Mouse (Mus musculus) heart, embryonic 14.5 days (tissue): ENCODE measurements around the gene Atxn3. TPM values are rescaled to one million over a fixed set of nuclear protein-coding genes. Genes with fewer than 3 reads are reported as not detected.

Source experiments
- ATAC-seq: fragments of 200-750 bp; cut with Nextera tagmentation; 2 replicates; pipeline ENCODE4 v1.8.0; 2017; ENCODE audit warnings: low read depth, moderate TSS enrichment; ENCODE audit not compliant: insufficient number of reproducible peaks, insufficient read depth, low FRiP score
- H3K27ac ChIP-seq, 2 experiments: fragments of 200-500 bp in 1 of 2; fragments of 300-500 bp in 1 of 2; sonication (generic) in 1 of 2; replicated peaks in 1 of 2; 2 replicates each; pipeline ENCODE4 v1.5.1; 2012 to 2014; ENCODE audit warnings: low read depth in 2 of 2, low read length in 2 of 2, control low read depth in 1 of 2, mild to moderate bottlenecking in 1 of 2, mixed read lengths in 1 of 2; ENCODE audit not compliant: control insufficient read depth in 1 of 2, insufficient read depth in 1 of 2
- H3K27me3 ChIP-seq: fragments of 300-500 bp; sonication (generic); 2 replicates; pipeline ENCODE4 v1.6.1; 2014; ENCODE audit warnings: mild to moderate bottlenecking, low read length, control low read depth; ENCODE audit not compliant: control insufficient read depth, insufficient read depth
- H3K36me3 ChIP-seq: fragments of 300-500 bp; sonication (generic); 2 replicates; pipeline ENCODE4 v1.6.1; 2014; ENCODE audit warnings: mild to moderate bottlenecking, control low read depth, low read length, mixed read lengths; ENCODE audit not compliant: control insufficient read depth, insufficient read depth
- H3K4me1 ChIP-seq, 2 experiments: fragments of 200-500 bp in 1 of 2; fragments of 300-500 bp in 1 of 2; sonication (generic) in 1 of 2; 2 replicates each; pipeline ENCODE4 v1.6.1; 2012 to 2014; ENCODE audit warnings: low read length in 2 of 2, control low read depth in 1 of 2, mixed read lengths in 1 of 2; ENCODE audit not compliant: control insufficient read depth in 2 of 2, insufficient read depth in 2 of 2
- H3K4me2 ChIP-seq: fragments of 300-500 bp; sonication (generic); 2 replicates; pipeline ENCODE4 v1.6.1; 2014; ENCODE audit warnings: mild to moderate bottlenecking, low read length
- H3K4me3 ChIP-seq, 2 experiments: fragments of 200-500 bp in 1 of 2; fragments of 300-500 bp in 1 of 2; sonication (generic) in 1 of 2; 2 replicates each; pipeline ENCODE4 v1.5.1; 2012 to 2014; ENCODE audit warnings: low read length in 2 of 2, mild to moderate bottlenecking in 2 of 2, control low read depth in 1 of 2, low read depth in 1 of 2, moderate library complexity in 1 of 2; ENCODE audit not compliant: control insufficient read depth in 1 of 2, insufficient read depth in 1 of 2
- H3K9ac ChIP-seq: fragments of 300-500 bp; sonication (generic); 2 replicates; pipeline ENCODE4 v1.6.1; 2014; ENCODE audit warnings: mild to moderate bottlenecking, low read length
- H3K9me3 ChIP-seq: fragments of 300-500 bp; sonication (generic); 2 replicates; pipeline ENCODE4 v1.6.1; 2016; ENCODE audit warnings: low read length, control low read depth; ENCODE audit not compliant: control insufficient read depth
- WGBS: fragments of 180-500 bp; shearing (Covaris S2); extraction: QIAGEN DNeasy Blood & Tissue Kit; methylation state at CpG from one replicate; pipeline ENCODE4 v1.1.7; 2014; 5-methylcytosine and 5-hydroxymethylcytosine counted together
- polyA plus RNA-seq: library from polyadenylated mRNA; unstranded; fragments of >200 nt; fragmentation: Nextera tagmentation; extraction: Ambion mirVana; gene quantifications from 2 replicates; pipeline ENCODE4 v1.2.1, GENCODE M21; 2014

Atxn3 gene
- polyA plus RNA-seq, 1 experiment from 2014 or later = 10.2 TPM

DNA sequence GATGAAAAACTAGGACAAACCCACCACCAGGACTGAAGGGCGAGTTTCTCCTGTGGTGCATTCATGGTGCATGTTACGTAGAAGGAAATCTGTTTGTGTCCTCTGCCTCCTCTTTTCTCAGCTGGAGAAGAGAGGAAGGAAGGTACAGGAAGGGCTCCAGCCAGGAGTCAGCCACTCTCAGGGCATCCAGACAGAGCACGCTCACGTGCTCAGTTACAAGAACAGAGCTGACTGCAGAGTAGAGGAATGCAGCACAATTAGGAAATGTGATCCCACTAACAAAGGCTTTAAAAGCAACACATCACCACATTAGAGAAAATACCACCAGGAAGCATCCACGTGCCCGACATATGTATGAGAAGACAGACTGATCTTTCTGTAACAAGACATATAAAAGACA lies 35.7 kb downstream of the Atxn3 start:
- H3K4me2 ChIP-seq = no peak overlapping the region
- peaks cover 0 to 2% of the 10 kb centered on the region in 2 experiments; a peak in 1 of 4 replicates for H3K4me1 ChIP-seq
- 69% methylated on average over 6 of the region's 6 CpGs for WGBS
- H3K4me3 ChIP-seq = no peak overlapping the region
- no peak for ATAC-seq
- H3K27ac ChIP-seq = peak overlapping the region; percentile 24 to 62; a peak in 3 of 4 replicates
- H3K36me3 ChIP-seq = peaks cover 35% of the 10 kb centered on the region
- no peaks in the 10 kb centered on the region for H3K27me3 ChIP-seq
- H3K9me3 ChIP-seq = no peaks in the 10 kb centered on the region
- H3K9ac ChIP-seq = no peak overlapping the region

DNA sequence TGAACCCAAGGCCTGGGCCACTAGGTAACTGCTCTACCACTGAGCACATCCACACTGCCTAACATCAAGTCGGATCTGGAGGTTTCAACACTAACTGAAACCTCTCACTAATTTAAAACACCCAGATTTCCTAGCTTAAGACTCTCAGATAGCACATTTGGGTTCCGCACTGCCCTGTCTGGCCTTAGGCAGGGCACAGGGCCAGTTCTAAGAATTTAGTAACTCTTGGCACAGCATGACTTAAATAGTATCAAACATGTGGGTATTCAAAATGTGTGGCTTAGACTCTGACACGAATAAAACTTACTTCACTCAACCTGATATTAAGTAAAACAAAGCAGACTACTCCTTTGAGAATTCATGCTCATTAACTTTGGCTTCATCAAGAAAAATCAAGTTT lies 38.2 kb downstream of the Atxn3 start:
- no peak for ATAC-seq
- Histone ChIP-seq H3K4me1 (peaks cover 0 to 2% of the 10 kb centered on the region in 2 experiments; a peak in 1 of 4 replicates), H3K36me3 (peaks cover 22% of the 10 kb centered on the region), H3K9me3 (no peaks in the 10 kb centered on the region), H3K9ac (no peak overlapping the region), H3K4me2 (no peak overlapping the region), H3K27me3 (no peaks in the 10 kb centered on the region), H3K4me3 (no peak overlapping the region), H3K27ac (no peak overlapping the region)
- WGBS = 70% methylated on average over 3 of the region's 3 CpGs

GRCm38 (mm10) chr12:101917165-101917564 lies 40.9 kb downstream of the Atxn3 start:
- H3K27me3 ChIP-seq = no peaks in the 10 kb centered on the region

GRCm38 (mm10) chr12:101912626-101913490 lies 45.2 kb downstream of the Atxn3 start, which contains the start of gene Trip11:
Gene Trip11 (minus strand): TSS chr12:101913267.
- peak within 1 kb of the TSS; percentile 61 to 80 for H3K4me3 ChIP-seq
- ATAC-seq = peak; percentile 93
- H3K9me3 ChIP-seq = no peaks in the 10 kb centered on the region
- peak within 1 kb of the TSS; percentile 86 for H3K4me2 ChIP-seq
- peaks cover 6 to 11% of the 10 kb centered on the region in 2 experiments for H3K4me1 ChIP-seq
- H3K27ac ChIP-seq = peak within 1 kb of the TSS; percentile 82 to 93
- peaks cover 12% of the 10 kb centered on the region for H3K36me3 ChIP-seq
- WGBS = under 1% methylated on average over 69 of the region's 69 CpGs
- H3K27me3 ChIP-seq = no peaks in the 10 kb centered on the region
- H3K9ac ChIP-seq = peak within 1 kb of the TSS; percentile 80

More at GRCm38 (mm10) chr12:101917165-101917564, 40.9 kb downstream of the Atxn3 start:
- peaks cover 0 to 3% of the 10 kb centered on the region in 2 experiments; a peak in 2 of 4 replicates for H3K4me1 ChIP-seq
- no peak for ATAC-seq
- peaks cover 11% of the 10 kb centered on the region for H3K36me3 ChIP-seq
- no peak overlapping the region for H3K4me3 ChIP-seq
- no peak overlapping the region for H3K9ac ChIP-seq
- no peak overlapping the region for H3K27ac ChIP-seq
- H3K9me3 ChIP-seq = no peaks in the 10 kb centered on the region
- H3K4me2 ChIP-seq = no peak overlapping the region

DNA sequence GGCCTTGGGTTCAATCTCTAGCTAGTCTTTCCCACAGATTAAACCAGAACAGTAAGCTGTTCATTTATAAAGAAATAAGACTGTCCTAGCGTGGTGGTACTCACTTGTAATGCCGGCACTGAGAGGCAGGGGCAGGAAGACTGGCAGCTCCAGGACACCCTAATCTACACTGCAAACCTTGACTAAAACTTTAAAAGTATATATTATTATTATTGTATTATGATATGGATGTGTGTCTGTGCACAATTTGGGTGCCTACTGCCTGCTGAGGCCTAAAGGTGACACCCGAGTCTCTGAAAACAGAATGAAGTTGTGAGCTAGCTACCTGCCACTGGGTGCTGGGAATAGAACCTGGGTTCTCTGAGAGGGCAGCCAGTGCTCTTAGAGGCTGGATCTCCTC lies 46.7 kb downstream of the Atxn3 start:
- Histone ChIP-seq H3K4me1 (peaks cover 6 to 11% of the 10 kb centered on the region in 2 experiments), H3K9me3 (no peaks in the 10 kb centered on the region), H3K4me3 (no peak overlapping the region), H3K27ac (no peak overlapping the region), H3K36me3 (peaks cover 15% of the 10 kb centered on the region), H3K4me2 (peak overlapping the region; percentile 86), H3K27me3 (no peaks in the 10 kb centered on the region), H3K9ac (no peak overlapping the region)
- WGBS = 83% methylated on average over 3 of the region's 3 CpGs
- ATAC-seq = no peak

GRCm38 (mm10) chr12:101910360-101910759 lies 47.7 kb downstream of the Atxn3 start:
- H3K4me2 ChIP-seq = no peak overlapping the region
- no peak for ATAC-seq
- WGBS = 90% methylated on average over 6 of the region's 6 CpGs
- peaks cover 25% of the 10 kb centered on the region for H3K36me3 ChIP-seq
- H3K27me3 ChIP-seq = no peaks in the 10 kb centered on the region
- H3K9me3 ChIP-seq = no peaks in the 10 kb centered on the region
- no peak overlapping the region for H3K27ac ChIP-seq
- H3K4me1 ChIP-seq = peaks cover 6 to 11% of the 10 kb centered on the region in 2 experiments
- no peak overlapping the region for H3K9ac ChIP-seq
- no peak overlapping the region for H3K4me3 ChIP-seq

GRCm38 (mm10) chr12:101905817-101906216 lies 52.2 kb downstream of the Atxn3 start:
- Histone ChIP-seq H3K27ac (no peak overlapping the region), H3K4me2 (no peak overlapping the region), H3K27me3 (no peaks in the 10 kb centered on the region), H3K36me3 (peaks cover 44% of the 10 kb centered on the region), H3K4me1 (no peaks in the 10 kb centered on the region), H3K9me3 (no peaks in the 10 kb centered on the region), H3K4me3 (no peak overlapping the region), H3K9ac (no peak overlapping the region)
- 88% methylated on average over 12 of the region's 12 CpGs for WGBS
- no peak for ATAC-seq
